Mouse (Mus musculus) adrenal gland, adult (tissue): ENCODE data around the gene Plxdc2.
"Not testable (repeated sequence)": the region's sequence is repeated elsewhere in the genome, so short reads cannot be mapped to it uniquely, and the experiment has no call there.

Experiments
- DNase-seq, 2 experiments: peaks; one replicate each; pipeline ENCODE4 v3.0.0; 2022 to 2023; ENCODE audit warnings: low spot score in 1 of 2; ENCODE audit not compliant: inconsistent age in 2 of 2

The Plxdc2 gene

DNA sequence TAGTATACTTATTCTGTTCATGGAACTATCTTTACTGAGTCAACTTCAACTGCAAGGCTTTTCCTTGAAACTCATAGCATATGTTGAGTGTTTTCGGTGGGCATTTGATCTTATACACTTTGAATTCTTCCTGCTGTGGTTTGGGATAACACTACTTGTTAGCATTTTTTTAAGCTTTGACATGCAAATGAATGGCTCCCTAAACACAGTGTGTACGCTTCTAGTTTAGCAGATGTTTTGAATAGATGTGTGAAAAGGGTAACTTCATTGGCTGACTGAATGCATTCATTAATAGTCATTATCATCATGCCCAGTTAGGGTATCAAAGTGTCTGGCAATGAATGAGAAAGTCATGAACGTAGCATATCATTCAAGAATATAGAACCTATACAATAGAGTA lies 385.7 kb downstream of the Plxdc2 start:
- DNase-seq: no peak

DNA sequence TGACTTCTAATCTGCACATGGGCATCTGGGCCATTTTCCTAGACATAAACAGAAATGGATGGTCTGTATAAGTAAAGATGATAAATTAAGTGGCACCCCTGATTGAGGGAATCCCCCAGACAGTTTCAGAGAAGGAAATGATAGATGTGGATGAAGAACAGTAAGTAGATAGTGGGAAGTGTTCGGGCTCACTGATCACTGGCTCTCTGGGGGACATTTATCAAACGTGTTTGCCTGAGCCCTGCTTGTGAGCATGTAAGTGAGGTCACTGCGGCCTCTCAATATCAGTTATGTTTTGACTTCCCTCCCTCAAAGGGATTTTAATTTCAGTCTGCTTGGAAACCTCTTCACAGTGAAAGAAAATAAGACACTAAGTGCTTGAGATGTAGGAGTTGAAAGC lies 387.5 kb downstream of the Plxdc2 start:
- no peak for DNase-seq

DNA sequence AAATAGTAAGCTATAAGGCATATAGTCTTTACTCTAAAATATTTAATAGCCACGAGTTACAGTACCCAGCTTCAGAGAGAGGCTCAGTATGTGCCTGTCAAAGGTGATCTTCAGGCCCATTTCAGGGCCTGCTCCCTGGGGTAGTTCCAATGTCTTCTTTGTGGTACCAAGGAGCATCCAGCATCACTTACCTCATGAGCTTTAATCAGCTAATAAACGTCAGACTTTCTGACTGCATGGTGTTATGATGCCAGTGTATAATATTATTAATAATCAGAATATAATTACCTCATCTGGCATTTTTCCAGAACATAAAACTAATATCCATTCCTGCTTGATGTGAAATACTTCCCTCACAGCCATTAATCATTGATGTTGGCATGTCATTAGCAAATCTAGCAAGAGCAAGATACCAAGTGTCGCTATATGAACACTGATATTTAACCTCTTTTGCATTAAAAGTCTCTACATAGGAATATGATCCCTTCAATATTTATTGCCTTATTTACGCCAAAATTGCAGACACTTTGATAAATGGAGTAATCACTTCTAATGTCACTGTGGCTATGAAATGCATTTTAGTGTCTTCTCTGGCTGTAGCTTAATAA lies 393.3 kb downstream of the Plxdc2 start:
- no peak for DNase-seq

DNA sequence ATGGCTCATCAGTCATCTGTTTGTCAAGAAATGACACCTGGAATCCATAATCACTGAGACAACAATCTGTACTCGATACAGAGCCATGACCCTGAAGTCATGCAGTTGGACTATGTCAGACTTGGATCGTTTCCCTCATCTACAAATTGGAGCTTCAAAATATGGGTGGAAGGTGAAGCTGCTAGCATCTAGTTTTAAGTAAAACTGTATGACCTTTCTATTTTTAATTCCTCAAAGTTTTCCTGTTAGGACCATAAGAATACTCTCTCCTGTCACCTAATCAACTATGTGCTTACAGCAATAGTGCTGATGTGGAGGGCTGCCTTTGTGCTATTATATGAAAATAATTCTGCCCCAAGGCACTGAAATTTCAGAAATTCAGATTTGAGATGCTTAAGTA lies 401.1 kb downstream of the Plxdc2 start:
- DNase-seq: no peak

DNA sequence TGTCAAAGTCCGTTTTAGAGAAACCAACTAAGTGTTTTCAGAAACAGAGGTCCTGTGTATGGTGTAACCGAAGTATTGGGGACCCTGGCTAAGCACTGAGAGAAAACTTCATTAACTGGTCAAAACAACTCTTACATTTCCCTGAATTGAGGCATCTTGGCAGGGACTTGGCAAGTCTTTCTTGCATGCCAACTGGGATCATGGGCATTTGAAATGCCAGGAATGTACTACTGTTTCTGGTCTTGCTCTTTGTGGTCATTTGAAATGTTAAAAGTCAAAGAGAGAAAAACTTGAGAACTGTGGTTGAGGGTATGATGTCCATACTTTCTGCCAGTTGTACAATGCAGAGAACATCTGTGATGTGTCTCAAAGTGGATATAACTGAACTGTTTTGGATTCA lies 403.7 kb downstream of the Plxdc2 start:
- DNase-seq: peak in 1 of 2 experiments; percentile 33

DNA sequence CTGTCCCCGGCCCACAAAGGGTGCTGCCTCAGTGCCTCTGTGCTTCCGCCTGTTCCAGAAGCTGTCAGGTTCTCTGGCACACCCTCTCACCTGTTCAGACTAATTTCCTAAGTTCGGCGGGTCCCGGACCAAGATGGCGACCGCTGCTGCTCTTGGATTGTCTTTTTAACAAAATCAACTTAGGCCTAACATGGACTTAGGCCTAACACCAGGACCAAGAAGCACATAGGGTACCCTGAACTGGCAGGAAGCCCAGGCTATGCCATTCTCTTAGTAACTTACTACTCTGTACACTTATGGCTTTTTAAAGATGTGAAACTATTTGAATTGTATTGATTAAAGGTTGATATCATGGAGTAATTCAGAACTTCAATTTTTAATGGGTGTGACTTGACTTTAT lies 413.0 kb downstream of the Plxdc2 start:
- not testable (repeated sequence) for DNase-seq

DNA sequence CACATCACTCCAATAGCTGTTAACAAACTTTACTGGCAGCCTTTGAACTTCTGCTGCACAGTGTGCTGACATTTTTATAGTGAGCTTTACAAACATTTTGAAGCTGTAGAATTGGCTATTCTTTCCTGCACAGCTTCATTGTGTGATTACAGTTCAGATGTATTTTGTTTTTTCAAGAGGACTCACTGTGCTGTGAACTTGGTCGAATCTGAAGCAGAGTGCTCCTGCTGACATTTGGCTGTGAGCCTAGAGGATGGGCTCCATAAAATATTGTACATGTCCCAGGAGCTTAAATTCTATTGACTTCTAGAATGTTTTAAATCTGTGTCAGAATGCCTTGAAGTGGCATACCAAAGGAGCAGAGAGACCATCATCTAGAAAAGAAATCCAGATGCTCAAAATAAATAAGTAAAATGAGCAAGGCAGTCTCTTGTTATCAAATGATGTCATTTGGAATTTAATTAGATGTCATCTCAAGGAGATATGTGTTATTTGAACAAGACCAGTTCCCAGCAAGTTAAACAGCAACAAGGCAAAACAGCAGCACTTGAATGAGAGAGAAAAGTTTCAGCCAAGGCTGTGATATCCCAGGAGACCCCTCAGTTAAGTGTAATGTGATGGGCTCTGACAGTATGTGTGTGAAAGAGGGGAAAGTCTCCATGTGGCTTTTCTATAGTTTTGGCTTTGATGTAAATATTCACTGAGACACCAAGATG lies 417.5 kb downstream of the Plxdc2 start:
- DNase-seq: no peak

DNA sequence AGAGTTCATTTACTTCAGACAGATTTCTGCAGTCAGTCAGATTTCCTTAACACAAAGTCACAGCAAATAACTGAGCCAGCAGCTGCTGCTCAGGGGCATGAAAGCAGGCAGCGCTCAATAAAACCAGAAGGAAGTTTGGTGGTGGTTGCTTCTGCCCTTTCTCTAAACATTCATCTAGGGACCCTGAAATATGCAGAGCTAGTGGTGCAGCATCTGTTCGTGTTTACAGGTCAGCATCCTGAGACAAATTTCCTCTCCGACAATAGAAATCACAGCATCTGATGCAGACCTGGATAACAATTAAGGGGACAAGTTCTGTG lies 418.0 kb downstream of the Plxdc2 start:
- DNase-seq: no peak

DNA sequence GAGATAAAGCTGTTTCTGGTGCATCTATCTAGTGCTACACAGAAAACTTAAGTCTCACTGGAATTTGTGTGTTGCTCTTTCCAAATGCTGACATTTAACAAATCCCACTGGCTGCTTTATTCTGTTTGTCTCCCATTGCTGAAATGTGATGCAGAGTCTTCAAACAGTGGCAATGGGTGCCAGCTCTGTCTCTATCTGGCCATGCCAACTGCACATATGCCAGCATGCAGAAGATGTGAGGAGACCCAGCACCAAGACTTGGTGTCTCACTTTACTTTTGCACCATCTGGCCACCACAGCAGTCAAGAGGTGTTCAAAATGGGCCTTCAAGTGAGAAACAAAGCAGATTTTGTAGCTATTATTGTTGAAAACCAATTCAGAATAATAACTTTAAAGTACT lies 439.2 kb downstream of the Plxdc2 start:
- no peak for DNase-seq
